Mouse (Mus musculus) CD8-positive naive resting alpha-beta T cell, adult 2 months (primary cell): ENCODE data around the gene Slc35e3.
A peak's percentile ranks its signal among the peaks of the same experiment; 100 is the strongest.
"Not testable (repeated sequence)": the region's sequence is repeated elsewhere in the genome, so short reads cannot be mapped to it uniquely, and the experiment has no call there.

Experiments used
- DNase-seq, 2 experiments: peaks; one replicate each; pipeline ENCODE4 v3.0.0; 2022; ENCODE audit warnings: low read depth in 2 of 2, low spot score in 2 of 2

Slc35e3 gene

DNA sequence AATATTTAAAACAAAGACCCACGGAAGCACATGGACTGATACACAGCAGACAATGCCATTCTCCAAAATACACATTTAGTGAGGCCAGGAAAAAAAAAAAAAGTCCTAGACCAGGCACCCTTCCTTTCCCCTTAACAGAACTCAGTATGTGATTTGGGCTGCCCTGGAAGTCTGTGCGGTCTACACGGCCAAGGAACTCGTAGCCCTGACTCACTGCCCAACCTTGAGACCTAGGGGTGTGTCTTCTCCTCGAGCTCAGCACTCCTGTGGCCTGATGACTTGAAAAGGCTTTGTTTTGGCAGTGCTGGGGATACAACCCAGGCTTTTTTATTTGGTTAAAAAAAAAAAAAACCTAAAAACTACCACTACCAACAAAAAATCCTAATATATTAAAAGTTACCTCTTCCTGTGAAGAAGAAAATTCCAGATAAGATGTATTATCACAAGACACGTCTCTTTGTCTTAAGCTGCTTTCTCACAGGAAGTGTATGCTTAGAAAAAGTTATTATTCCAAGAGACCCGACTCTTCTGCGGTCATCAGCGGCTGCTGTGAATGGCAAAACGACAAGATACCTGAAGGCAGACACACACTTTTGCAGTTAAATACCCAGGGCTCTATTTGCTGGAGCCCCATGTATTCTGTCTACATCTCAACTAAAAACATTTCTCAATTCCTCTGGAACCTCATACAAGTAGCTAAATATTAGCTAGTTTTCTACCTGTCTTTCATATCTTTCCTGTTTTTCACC, 11.9 kb downstream of the Slc35e3 start:
- not testable (repeated sequence) for DNase-seq

DNA sequence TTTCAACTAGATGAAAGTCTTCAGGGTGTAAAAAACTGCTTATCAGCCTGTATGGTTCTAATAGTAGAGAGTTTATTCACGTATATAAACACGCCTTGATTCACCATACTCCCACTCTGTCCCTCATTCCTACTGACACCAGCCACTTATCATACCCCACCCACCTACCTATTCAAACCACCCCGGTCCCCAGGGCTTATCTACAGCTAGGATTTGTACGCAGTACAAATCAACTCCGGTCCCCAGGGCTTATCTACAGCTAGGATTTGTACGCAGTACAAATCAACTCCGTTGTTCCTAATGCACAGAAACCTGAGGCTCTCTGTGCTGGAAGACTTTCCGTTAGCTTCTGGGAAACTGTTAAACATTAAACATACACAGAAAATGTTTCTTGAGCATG, 12.5 kb downstream of the Slc35e3 start:
- not testable (repeated sequence) for DNase-seq

DNA sequence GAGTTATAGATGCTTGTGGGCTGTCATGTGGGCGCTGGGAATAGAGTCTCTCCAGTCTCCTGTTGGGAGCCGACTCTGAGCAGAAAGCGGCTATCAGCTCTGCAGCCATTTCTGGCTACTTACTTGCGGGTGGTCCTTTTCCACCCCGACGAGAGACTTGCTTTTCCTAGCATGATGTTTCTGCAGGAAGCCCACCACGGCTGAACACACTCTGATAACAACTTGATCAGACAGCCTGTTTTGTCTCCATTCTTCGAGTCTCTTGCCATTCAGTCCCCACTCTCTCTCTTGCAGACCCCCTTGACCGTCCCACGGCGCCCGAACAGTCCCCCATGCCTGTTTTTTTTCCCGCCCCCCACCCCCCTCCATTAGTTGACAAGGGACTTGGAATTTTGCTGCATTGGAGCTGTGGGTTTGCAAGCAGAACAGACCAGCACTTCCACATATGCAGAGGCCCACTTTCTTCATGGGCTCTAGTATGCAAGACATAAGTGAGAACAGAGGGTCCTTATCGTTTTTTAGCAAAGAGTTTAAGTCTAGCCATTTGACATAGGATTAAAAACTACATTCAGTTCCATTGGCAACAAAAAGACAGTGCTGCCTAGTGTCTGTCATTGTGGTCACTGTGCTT, 13.1 kb downstream of the Slc35e3 start:
- no peak for DNase-seq

DNA sequence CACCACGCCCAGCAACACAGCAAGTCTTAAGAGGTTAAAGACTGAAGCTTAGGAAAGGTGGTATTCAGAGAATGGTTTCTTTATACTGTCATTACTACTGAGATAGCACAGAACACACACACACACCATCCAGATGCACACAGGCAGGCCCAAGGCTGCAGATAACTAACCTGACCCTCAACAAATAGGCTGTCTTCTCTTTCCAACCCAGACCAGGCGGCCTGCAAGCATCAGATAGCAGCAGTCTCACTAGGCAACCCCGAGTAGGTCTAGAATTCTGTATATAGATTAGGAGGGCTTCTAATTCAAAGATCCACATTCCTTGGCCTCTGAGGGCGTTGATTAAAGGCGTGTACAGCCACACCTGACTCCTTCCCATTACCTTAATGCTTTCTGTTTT, 14.0 kb downstream of the Slc35e3 start:
- no peak for DNase-seq

DNA sequence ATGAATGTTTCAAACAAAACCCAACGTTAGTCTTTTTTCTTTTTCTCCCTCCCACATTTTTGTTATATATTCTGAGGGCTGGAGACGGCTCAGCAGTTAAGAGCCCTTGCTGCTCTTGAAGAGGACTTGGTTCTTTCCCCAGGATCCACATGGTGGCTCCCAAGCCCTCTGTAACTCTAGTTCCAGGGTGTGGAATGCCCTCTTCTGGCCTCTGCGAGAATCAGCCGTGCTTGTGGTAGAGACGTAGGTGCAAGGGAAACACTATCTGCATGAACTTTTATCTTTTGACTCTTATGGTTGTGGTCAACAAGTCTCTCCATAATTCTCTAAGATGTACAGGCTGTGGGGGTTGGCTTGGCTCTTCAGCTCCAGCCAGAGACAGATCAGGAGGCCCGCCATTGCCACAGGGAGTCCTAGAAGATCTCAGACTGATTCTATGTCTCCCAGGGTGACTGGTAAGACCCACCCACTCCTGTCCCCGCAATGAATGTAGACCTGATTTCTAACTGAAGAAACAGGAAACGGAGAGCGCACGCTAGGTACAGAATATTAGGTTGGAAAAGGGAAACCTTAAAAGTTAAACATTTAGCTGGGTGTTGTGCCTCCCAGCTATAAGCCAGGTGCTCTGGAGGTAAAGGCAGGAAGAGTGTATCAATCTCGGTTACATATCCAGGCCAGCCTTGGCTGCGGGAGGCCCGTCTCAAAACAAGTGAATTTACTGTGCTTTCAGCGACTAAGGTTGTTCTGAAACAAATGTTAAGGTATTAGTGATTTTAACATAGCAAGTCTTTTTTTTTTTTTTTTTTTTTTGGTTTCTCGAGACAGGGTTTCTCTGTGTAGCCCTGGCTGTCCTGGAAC, 14.7 kb downstream of the Slc35e3 start:
- DNase-seq: peak; percentile 36 to 57

DNA sequence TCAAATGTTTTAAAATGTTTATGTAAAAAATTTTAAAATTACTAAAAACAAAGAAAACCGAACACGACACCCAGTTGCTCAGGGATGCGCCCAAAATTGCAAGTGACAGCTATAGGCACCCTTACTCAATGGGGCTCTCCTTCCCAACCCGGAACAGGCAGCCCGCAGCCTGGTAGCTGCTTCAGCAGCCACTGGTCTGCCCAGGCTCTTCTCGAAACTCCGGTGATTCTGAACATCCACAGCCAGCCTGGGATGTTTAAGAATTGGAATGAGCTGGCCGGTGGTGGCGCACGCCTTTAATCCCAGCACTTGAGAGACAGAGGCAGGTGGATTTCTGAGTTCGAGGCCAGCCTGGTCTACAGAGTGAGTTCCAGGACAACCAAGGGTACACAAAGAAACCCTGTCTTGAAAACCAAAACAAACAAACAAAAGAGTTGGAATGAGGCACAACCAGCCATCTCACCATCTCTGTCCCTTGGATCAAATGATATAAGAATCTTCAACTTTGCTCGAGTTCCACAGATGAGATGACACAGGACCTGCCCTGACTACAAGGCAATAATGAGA, 15.4 kb downstream of the Slc35e3 start:
- DNase-seq: no peak

DNA sequence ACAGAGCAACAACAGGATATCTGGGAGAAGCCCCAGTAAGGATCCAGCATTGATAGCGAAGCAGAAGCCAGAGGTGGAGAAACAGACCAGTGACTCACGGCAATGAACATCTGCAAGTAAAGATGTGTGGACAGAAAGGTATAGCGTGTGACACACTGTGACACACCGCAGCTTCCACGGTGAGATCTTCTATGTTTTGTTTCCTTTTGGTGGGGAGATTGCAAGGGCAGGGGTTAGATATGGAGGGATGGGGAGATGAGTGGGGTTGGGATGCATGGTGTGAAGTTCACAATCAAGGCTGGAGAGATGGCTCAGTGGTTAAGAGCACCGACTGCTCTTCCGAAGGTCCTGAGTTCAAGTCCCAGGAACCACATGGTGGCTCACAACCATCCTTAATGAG, 16.0 kb downstream of the Slc35e3 start:
- DNase-seq: no peak

DNA sequence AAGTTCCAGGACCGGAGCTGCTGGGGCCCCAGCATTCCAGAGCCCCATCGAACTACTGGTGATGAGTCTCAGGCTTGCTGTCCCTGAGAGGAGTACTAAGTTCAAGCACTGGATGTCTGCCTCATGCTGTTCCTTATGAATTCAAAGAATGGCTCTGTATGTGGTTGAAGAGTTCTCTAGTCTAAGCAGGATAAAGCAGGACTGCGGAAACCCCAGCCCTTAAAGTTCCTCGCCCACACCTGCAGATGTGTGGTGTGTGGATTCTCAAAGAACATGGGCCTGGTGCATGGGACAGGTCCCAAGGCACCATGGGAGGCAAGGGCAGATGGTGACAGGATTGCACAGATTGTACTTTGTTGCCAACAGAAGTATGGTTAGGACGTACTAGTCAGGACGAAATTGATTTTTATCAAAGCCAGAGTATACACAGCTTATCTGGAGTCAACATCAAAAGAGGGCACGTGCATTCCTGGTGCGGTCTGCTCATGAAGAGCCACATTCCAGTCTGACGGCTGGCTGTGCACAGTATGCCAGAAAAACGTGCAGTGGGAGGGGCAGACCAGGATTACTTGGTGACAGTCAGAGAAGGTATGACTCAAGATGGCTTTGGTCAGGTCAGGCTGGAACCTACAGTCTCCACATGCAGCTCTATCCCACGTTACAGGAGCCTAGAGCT, 16.9 kb downstream of the Slc35e3 start:
- no peak for DNase-seq

DNA sequence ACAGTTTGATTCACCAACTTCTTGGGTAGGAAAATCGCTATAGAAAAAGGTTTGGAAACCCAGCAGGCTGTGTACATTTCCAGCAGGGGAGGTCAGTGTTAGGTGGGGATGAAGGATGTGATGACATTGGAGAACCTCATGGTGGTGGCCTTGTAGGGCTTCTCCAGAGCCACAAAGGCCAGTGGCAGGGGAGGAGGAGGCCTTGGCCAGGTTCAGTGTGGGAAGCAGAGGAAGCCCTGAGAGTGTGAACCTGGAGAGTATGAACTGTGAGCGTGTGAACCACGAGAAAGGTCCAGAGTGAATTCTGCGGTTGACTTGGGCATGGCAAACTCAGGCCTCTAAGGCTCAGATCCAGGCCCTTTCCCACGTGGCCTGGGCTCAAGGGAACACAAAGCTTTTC, 17.6 kb downstream of the Slc35e3 start:
- DNase-seq: no peak

DNA sequence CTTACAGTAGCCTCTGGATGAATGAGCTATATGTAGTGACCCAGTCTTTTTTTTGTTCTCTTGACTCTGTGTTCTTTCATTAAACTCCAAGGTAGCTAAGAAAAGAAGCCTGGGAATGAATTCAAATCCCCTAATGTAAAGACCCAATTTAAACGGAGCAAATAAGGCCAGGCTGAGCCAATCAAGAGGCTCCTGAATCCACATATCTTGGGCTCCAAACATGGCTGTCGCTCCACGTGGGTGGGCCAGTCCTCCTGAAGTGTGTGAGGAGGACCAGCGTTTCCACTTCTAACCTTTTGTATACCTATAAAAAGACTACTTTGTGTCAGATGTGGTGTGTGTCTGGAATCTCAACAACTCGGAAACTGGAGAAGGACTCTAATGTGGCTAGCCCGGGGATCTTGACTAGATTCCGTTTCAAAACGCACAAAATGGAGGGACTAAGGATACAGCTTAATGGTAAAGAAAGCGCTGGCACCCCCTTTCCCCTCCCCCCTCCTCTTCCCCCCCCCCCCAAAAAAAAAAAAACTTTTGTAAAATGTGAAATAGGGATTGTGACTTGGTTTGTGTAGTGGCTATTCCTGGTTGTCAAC, 18.6 kb downstream of the Slc35e3 start:
- DNase-seq: no peak

DNA sequence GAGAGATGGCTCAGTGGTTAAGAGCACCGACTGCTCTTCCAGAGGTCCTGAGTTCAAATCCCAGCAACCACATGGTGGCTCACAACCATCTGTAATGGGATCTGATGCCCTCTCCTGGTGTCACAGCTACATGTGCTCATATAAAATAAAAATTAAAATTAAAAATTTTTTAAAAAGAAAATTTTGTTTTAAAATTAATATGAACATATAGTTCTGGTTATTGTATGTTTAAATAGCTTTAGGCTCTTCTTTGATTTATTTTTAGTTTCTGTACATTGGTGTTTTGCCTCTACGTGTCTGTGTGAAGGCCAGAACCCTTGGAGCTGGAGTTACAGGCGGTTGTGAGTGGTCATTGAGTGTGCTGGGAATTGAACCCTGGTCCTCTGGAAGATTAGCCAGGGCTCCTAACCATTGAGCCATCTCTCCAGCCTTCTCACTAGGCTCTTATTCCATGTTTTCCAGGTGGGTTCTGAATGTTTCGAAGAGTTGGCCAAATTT, 19.2 kb downstream of the Slc35e3 start:
- DNase-seq: no peak

DNA sequence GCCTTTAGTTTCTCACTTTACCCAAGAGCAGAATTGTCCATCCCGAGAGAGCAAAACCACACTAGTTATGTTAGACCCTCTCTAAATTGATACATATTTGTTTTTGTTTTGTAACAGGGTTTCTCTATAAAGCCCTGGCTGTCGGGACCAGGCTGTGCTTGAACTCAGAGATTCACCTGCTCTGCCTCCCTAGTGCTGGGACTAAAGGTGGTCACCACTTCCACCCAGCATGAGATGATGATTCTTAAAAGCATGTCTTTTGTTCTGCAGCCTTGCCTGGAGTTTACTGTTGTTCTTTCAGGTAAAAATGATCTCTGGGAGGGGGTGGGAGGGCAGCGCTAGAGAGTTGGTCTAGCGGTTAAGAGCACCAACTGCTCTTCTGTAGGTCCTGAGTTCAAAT, 19.8 kb downstream of the Slc35e3 start:
- DNase-seq: no peak

DNA sequence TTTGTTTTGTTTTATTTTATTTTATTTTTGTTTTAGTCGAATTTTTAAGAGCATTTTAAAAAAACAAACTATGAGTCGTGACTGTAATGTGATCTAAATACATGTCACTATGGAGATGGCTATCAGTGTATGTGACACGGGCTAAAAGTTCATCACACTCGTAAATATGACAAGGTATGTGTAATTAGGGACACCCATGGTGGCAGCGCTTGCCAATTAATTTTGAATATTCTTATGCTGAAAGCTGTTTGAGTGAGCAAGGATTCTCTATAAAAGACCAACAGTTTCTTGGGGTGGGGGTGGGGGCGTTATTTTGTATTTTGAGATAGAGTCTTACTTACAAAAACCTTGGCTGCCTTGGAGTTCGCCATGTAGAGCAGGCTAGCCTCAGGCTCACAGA, 20.5 kb downstream of the Slc35e3 start:
- no peak for DNase-seq

DNA sequence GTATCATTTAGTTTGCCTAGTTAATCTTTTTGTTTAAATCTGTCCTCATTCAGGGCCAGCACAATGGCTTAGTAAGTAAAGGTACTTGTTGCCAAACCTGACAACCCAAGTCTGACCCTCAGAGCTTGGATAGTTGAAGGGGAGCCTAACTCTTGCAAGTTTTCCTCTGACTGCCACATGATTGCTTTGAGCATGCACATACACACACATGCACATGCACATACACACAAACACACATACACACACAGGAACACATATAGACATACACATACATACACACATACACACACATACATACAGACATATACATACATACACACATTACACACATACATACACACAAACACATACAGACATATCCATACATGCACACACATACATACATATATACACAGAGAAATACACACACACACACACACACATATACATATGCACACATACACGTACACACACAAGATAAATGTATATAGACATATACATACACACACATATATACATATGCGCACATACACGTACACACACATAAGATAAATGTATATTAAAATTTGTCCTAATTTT, 21.3 kb downstream of the Slc35e3 start:
- DNase-seq: no peak

DNA sequence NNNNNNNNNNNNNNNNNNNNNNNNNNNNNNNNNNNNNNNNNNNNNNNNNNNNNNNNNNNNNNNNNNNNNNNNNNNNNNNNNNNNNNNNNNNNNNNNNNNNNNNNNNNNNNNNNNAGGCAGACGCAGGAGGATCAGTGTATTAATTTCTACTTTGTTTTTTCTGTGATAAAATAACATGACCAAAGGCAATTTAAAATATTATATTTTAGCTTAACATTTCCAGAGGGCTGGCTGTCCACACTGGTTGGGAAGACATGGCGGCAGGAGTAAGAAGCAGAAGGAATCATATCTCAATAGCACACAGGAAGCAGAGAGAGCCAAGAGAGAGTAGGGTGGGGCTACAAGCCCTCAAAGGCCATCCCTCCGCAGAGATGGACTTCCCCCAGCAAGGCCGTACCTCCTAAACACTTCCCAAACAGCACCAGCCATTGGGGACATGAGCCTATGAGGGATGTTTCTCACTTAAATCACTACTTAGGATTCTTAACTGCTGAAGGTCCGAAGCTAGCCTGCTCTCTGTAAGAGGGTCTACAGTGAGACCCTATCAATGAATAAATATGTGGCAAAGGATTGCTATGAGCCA, 21.9 kb downstream of the Slc35e3 start:
- DNase-seq: no peak

DNA sequence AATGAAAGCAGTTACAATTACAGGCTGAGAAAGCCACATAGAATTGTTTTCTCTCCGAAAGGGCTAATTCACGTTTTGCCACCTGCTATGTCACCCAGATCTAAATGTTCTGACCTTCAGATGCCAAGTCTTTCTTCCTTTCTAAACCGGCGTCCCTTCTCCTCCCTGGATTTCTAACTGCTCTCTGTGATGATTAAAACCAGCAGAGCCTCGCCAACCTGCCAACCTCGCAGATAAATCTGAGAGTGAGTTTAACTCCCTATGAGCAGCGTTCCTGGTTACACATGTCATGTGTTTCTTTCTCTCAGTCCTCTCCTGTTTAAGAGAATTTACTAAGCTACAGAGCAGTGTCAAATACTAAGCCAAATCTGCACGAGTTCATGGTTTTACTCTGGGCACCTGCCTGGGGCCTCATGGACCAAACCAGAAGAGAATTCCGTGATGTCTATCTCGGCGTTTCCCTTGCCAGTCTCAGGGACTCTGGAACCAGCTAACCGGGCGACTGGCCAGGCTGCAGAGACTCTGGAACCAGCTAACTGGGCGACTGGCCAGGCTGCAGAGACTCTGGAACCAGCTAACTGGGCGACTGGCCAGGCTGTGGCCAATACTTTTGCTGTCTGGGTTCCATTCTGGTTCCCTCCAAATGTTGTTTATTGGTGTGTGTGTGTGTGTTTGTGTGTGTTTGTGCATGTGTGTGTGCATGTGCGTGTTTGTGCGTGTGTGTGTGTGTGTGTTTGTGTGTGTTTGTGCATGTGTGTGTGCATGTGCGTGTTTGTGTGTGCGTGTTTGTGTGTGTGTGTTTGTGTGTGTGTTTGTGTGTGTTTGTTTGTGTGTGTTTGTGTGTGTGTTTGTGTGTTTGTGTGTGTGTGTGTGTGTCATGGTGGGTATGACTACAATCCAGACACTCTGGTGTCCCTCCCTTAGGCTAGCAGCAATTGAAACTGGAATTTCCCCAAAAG, 27.7 kb downstream of the Slc35e3 start:
- no peak for DNase-seq

DNA sequence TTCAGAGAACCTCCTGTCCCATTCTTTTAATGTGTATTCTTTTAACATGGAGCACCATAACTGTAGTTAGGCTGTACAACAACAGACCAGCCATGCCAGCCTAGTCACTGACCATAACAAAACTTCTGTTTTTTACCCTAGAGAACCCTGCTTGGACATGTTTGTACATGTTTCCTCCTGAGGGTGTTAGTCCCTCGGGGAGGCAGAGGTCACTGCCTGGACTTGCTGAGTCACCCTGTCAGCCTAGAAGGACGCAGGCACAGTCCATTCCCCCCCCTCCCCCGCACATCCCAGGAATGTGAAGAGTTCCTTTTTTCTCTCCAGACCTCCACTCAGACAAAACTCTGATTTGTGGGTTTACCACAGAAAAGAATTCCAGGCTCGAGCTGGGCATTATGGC, 28.6 kb downstream of the Slc35e3 start:
- no peak for DNase-seq

DNA sequence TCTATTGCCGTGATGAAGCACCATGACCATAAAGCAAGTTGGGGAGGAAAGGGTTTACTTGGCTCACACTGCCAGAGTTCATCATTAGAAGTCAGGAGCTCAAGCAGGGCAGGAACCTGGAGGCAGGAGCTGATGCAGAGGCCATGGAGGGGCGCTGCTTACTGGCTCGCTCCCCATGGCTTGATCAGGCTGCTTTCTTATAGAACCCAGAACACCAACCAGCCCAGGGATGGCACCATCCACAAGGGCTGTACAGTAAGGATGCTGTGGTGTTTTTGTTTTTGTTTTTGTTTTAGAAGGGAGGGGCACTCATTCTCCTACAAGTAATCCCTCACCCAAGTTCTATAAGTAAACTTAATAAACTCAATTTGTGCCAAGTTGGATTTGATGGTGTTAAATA, 29.5 kb downstream of the Slc35e3 start:
- DNase-seq: no peak

DNA sequence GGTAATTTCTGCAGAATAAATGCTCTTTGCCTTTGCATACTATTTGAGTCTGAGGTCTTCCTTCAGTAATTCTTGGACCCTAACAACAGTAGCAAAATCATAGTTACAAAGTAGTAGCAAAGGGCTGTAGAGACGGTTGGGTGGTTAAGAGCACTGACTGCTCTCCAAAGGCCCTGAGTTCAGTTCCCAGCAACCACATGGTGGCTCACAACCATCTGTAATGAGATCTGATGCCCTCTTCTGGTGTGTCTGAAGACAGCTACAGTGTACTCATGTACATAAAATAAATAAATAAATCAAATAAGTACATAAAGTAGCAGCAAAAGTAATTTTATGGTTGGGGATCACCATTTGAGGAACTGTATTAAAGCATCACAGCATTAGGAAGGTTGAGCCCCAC, 30.5 kb downstream of the Slc35e3 start:
- not testable (repeated sequence) for DNase-seq
